Mouse (Mus musculus): ENCODE data around the gene 4930469K13Rik. TPM values are rescaled to one million over a fixed set of nuclear protein-coding genes. Genes with fewer than 3 reads are reported as not detected.
A peak's percentile ranks its signal among the peaks of the same experiment; 100 is the strongest.

4930469K13Rik gene
- total and polyA plus RNA-seq, 3 experiments = 0.23 to 0.29 TPM; not detected in 1

GRCm38 (mm10) chr11:34001938-34002592 lies 96.3 kb downstream of the 4930469K13Rik start (continued):
- no peak for TF ChIP-seq EP300 (IDR thresholded peaks at IDR 0.05; ENCODE audit: low read depth in 1 of 2, low read length in 2 of 2)
- peak; percentile 27; the same call in 1 of the 2 replicates for TF ChIP-seq TBP (IDR thresholded peaks at IDR 0.05; ENCODE audit: low read depth, low read length)
- TF ChIP-seq MYC (IDR thresholded peaks at IDR 0.05; ENCODE audit: low read depth, low read length) = no peak
- no peak for TF ChIP-seq GATA1 (IDR thresholded peaks at IDR 0.05; ENCODE audit: low read depth, low read length)
- TF ChIP-seq MYB (IDR thresholded peaks at IDR 0.05; ENCODE audit: low read depth, low read length) = no peak
- TF ChIP-seq TAL1 (IDR thresholded peaks at IDR 0.05; ENCODE audit: low read length) = no peak
- TF ChIP-seq USF2 (IDR thresholded peaks at IDR 0.05; ENCODE audit: borderline replicate concordance in 1 of 2, insufficient read depth in 1 of 2, low read depth in 1 of 2, low read length in 2 of 2) = no peak
- TF ChIP-seq ZC3H11A (IDR thresholded peaks at IDR 0.05; ENCODE audit: low read depth, low read length) = peak; percentile 78
- no peak for TF ChIP-seq POLR2AphosphoS5 (IDR thresholded peaks at IDR 0.05; ENCODE audit: borderline replicate concordance, low read depth, low read length)
- no peak for TF ChIP-seq E2F4 (IDR thresholded peaks at IDR 0.05; ENCODE audit: borderline replicate concordance, low read depth, low read length)
- TF ChIP-seq POLR2A (IDR thresholded peaks at IDR 0.05; ENCODE audit: control insufficient read depth in 1 of 2, insufficient read depth in 1 of 2, low read depth in 1 of 2, low read length in 2 of 2, poor library complexity in 1 of 2) = no peak
- TF ChIP-seq SMC3 (IDR thresholded peaks at IDR 0.05; ENCODE audit: low read depth, low read length) = peak; percentile 93
- no peak for TF ChIP-seq GABPA (IDR thresholded peaks at IDR 0.05; ENCODE audit: low read depth, low read length)
- peak; percentile 83 for TF ChIP-seq RAD21 (IDR thresholded peaks at IDR 0.05; ENCODE audit: low read depth, low read length)
- TF ChIP-seq MXI1 (IDR thresholded peaks at IDR 0.05; ENCODE audit: low read depth, low read length) = no peak
- no peak for TF ChIP-seq BHLHE40 (IDR thresholded peaks at IDR 0.05; ENCODE audit: borderline replicate concordance, low read depth, low read length)
- no peak for TF ChIP-seq ELF1 (IDR thresholded peaks at IDR 0.05; ENCODE audit: low read depth, low read length)
- TF ChIP-seq RCOR1 (IDR thresholded peaks at IDR 0.05; ENCODE audit: low read depth, low read length) = no peak
- TF ChIP-seq CHD1 (IDR thresholded peaks at IDR 0.05; ENCODE audit: low read depth, low read length) = no peak
- 0 out of 2 replicates have a peak, but pooled peaks have one; percentile 8 for TF ChIP-seq TCF12 (IDR thresholded peaks at IDR 0.05; ENCODE audit: low read depth, low read length)
- TF ChIP-seq KAT2A (conservative IDR thresholded peaks at IDR 0.05; ENCODE audit: low read depth, low read length) = no peak
- no peak for TF ChIP-seq UBTF (IDR thresholded peaks at IDR 0.05; ENCODE audit: borderline replicate concordance, insufficient read depth, low read depth, low read length)

DNA sequence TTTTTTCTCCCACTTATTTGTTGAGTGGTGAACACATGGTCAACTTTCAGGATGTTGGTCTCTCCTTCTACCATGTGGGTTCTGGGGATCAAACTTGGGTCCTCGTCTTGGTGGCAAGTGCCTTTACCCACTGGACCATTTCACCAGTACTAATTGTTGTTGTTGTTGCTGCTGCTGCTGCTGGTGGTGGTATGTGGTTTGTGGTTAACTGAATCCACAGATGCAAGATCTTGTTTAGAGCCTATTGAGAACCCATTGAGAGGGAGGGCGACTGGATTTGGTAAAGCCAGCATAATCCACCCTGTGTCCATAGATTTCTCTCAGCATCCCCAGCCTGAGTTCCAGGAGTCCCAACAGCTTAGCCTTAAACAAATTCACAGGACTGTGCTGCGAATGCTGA lies 97.9 kb downstream of the 4930469K13Rik start:
- H3K4me1 ChIP-seq (ENCODE audit: control insufficient read depth in 1 of 2, insufficient read depth in 2 of 2, low read length in 2 of 2) = peaks cover 7 to 15% of the 10 kb centered on the region in 2 experiments
- H3K36me3 ChIP-seq (ENCODE audit: control insufficient read depth in 1 of 2, insufficient read depth in 2 of 2, low read length in 2 of 2) = peaks cover 0 to 13% of the 10 kb centered on the region in 2 experiments; a peak in 2 of 4 replicates
- H3K79me2 ChIP-seq (ENCODE audit: control insufficient read depth, insufficient read depth, low read length, poor library complexity) = no peaks in the 10 kb centered on the region
- no peaks in the 10 kb centered on the region for H3K9me3 ChIP-seq (replicated peaks; ENCODE audit: insufficient read depth, low read length)
- no peaks in the 10 kb centered on the region for H3K27me3 ChIP-seq (ENCODE audit: control insufficient read depth in 1 of 2, insufficient read depth in 2 of 2, low read length in 2 of 2)
- H3K9ac ChIP-seq (ENCODE audit: control insufficient read depth, low read depth, low read length, poor library complexity, severe bottlenecking) = no peak overlapping the region
- H3K27ac ChIP-seq (ENCODE audit: control insufficient read depth, low read depth, low read length) = no peak overlapping the region
- H3K4me3 ChIP-seq (ENCODE audit: control insufficient read depth in 1 of 2, insufficient read depth in 1 of 2, low read depth in 2 of 2, low read length in 2 of 2) = no peak overlapping the region
- DNase-seq (ENCODE audit: low read depth, low spot score) = peak; percentile 49
- TF ChIP-seq CTCF (IDR thresholded peaks at IDR 0.05 in 2 of 3, conservative IDR thresholded peaks at IDR 0.05 in 1 of 3; ENCODE audit: control insufficient read depth in 1 of 3, insufficient read depth in 1 of 3, low read depth in 2 of 3, low read length in 3 of 3, poor library complexity in 1 of 3, severe bottlenecking in 1 of 3) = no peak
- TF ChIP-seq UBTF (IDR thresholded peaks at IDR 0.05; ENCODE audit: borderline replicate concordance, insufficient read depth, low read depth, low read length) = no peak
- TF ChIP-seq EP300 (IDR thresholded peaks at IDR 0.05; ENCODE audit: low read depth in 1 of 2, low read length in 2 of 2) = peak; percentile 29 to 34; a peak in 2 of 4 replicates
- no peak for TF ChIP-seq TBP (IDR thresholded peaks at IDR 0.05; ENCODE audit: low read depth, low read length)
- no peak for TF ChIP-seq RAD21 (IDR thresholded peaks at IDR 0.05; ENCODE audit: low read depth, low read length)
- TF ChIP-seq SIN3A (IDR thresholded peaks at IDR 0.05; ENCODE audit: low read length) = no peak
- no peak for TF ChIP-seq MXI1 (IDR thresholded peaks at IDR 0.05; ENCODE audit: low read depth, low read length)
- no peak for TF ChIP-seq ETS1 (IDR thresholded peaks at IDR 0.05; ENCODE audit: low read depth, low read length)
- peak; percentile 40; the same call in 1 of the 2 replicates for TF ChIP-seq RCOR1 (IDR thresholded peaks at IDR 0.05; ENCODE audit: low read depth, low read length)
- TF ChIP-seq MYC (IDR thresholded peaks at IDR 0.05; ENCODE audit: low read depth, low read length) = no peak
- TF ChIP-seq GATA1 (IDR thresholded peaks at IDR 0.05; ENCODE audit: low read depth, low read length) = no peak
- TF ChIP-seq SMC3 (IDR thresholded peaks at IDR 0.05; ENCODE audit: low read depth, low read length) = no peak
- no peak for TF ChIP-seq ELF1 (IDR thresholded peaks at IDR 0.05; ENCODE audit: low read depth, low read length)
- TF ChIP-seq CHD2 (IDR thresholded peaks at IDR 0.05; ENCODE audit: low read length) = no peak

All from MEL (cell line).